Mouse (Mus musculus): ENCODE results near the gene Mbtps2.

The Mbtps2 gene

GRCm38 (mm10) chrX:157598186-157598996 is at the start of gene Mbtps2:
TSS of gene Mbtps2 (minus strand) at chrX:157598715.
- DNase-seq (ENCODE audit: low spot score) = peak; percentile 36

- no peak for DNase-seq (ENCODE audit: low spot score)
These were observed 47.9 kb upstream of the Mbtps2 start for GRCm38 (mm10) chrX:157646399-157646798.

DNA sequence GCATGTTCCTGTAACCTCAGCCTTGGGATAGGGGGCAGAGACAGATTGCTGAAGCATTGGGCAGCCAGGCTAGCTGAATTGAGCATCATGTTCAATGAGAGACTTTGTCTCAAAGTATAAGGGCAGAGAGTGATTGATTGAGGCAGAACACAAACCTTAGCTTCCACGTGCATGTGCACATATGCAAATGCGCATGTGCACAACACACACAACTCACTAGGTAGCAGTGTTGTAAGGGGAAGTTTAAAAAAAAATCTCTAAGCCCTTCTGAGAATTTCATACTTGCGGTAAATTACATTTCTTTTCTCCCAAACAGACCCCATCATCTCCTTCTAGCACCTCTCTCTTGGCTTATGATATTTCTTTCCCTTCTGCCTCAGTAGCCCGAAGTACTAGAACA is 46.2 kb upstream of the Mbtps2 start:
- no peak for DNase-seq (ENCODE audit: low spot score)

GRCm38 (mm10) chrX:157644300-157644699 is 45.8 kb upstream of the Mbtps2 start:
- DNase-seq (ENCODE audit: low spot score) = peak; percentile 1

DNA sequence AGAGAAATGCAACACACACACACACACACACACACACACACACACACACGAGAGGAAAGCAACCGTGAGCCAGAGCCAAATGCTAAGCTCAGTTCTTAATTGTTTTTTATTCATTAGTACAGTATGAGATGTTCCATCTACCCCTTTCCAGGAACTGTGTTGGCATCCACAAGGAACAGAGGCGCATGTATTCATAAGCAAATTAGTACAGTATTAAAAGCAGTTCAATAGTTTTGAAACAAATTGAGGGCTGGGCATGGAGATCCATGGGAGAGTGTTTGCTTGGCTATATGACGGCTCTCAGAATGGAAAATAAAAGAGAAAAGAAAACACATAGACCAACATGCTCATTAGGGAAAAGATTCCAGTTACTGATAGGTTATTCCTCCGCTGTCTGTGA is 44.3 kb upstream of the Mbtps2 start:
- no peak for DNase-seq (ENCODE audit: low spot score)

DNA sequence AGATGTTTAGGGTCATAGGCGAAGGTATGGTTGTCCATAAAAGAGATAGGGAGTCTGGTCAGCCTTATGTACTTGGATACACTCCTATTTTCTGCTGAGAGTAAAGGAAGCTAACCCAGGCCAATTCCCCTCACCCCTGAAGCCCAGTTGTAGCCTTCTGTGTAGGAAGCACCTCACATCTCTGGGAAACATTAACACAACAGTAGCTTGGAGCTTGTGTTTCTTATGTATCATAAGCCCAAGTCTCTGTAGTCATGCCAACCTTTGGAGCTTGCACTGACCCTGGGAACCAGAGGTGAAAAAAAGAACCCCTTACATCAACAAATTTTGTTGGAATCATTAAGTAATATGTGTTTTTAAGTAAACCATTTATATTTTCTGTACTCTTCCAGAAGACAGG is 38.7 kb upstream of the Mbtps2 start:
- no peak for DNase-seq (ENCODE audit: low spot score)

DNA sequence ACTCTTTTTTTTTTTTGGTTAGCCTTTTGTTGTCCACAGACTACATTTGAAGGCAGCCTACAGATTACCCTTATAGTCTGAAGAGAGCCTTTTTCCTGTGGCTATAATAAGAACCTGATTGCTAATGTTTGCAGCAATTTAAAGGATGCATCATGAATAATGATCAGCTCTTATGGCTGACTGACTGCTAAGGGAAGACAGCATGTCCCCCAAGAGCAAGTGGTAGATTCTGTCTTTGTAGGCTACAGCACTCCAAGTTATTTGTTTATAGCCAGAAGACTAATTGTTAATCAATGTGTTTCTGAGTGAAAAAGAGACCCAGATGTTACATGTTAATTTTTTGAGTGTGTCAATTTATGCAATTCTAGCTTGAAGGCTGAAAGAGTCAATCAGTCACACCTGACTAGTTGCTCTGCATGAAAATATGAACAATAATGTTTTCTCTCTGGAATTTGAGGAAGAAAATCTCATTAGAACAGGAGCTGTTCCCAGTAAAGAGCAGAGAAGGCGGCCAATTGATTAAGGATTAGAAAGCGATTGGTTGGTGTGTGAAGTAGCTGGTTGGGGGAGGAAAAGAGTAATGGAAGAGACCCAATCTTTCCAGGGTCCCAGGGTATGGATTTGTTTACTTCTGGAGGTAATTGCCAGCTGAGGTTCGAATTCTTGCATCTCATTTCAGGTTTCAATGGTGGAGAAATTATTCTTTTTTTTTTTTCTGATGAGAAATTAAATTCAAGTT is 35.3 kb upstream of the Mbtps2 start:
- no peak for DNase-seq (ENCODE audit: low spot score)

- no peak for DNase-seq (ENCODE audit: low spot score)
These were observed 31.8 kb upstream of the Mbtps2 start for GRCm38 (mm10) chrX:157630341-157630740.

- no peak for DNase-seq (ENCODE audit: low spot score)
These were observed 14.4 kb upstream of the Mbtps2 start for GRCm38 (mm10) chrX:157612894-157613293.

DNA sequence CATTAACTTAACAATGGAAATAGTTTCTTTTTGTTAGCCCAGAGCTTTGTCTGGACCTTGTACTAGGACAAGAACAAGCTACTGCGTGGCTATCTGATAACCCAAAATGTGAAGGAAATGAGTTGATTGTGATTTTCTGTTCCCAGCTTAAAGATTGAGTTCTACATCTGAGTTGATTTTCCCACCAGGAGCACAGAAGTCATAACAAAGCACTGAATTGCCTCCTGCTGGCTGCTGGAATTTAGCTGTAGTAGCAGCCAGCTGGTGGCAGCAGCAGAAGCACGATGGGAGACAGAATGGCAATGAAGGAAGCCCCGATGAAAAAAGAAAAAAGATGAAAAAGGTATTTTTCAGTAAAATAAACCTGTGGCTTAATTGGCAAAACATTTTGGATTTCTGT is 2.9 kb upstream of the Mbtps2 start:
- no peak for DNase-seq (ENCODE audit: low spot score)

DNA sequence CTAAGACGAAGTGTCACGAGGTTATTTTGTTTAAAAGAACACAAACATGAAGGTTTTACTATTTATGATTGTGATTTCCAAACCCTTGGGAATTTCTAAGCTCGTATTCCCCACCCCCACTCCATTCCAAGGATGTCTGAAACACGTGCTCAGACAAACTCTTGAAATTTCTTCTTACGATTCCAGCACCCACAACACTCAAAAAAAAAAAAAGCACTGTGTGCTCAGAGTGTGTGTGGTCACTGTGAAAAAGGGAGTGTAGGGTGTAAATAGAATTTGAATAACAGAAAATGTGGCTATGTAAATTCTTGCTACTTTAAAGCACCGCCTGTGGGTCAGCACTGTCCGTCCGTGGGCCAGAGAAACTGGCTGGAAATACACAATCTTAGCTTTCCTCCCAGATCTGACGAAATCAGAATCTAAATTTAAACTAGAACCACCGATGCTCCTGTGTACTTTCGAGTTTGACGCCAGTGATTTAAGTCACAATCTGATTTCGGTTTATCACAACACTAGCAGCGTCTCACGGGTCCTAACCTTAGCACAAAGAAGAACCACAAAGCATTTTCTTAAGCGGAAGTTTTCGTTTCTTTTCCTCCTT is 830 bp downstream of the Mbtps2 start:
- DNase-seq (ENCODE audit: low spot score) = no peak

DNA sequence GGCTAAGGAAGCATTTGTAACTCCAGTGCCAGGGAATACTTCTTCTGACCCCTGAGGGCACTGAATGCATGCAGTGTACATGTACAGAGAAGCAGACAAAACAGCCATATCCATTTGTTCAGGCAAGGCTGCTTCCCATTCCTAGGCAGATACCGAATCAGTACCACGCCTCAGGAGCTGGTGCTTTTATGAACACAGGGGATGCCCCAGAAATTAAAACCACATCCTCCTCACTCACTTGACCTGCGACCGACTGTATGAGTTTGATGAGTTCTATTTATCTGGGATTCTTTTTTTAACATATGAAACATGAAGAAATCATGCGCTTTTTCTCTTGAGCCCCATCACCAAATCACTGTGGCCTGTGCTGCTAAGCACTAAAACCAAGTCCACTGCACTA is 1.7 kb downstream of the Mbtps2 start:
- DNase-seq (ENCODE audit: low spot score) = no peak

DNA sequence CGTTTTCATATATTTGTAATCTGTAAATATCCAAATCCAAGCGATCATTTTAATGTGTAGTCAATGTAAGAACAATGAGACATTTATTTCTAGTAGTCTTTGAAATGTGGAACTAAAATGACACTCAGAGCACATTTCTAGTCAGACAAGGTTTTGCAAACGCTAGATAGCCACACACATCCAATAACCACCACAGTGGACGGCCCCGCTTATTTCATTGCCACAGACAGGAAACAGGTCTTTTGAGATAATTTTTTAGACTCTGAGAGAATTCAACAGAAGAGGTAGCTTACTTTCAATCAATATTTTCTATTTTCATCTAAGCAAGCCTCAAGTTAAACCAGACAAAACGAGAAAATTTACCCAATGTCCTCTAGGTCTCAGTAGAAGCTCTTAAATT is 2.6 kb downstream of the Mbtps2 start:
- DNase-seq (ENCODE audit: low spot score) = no peak

DNA sequence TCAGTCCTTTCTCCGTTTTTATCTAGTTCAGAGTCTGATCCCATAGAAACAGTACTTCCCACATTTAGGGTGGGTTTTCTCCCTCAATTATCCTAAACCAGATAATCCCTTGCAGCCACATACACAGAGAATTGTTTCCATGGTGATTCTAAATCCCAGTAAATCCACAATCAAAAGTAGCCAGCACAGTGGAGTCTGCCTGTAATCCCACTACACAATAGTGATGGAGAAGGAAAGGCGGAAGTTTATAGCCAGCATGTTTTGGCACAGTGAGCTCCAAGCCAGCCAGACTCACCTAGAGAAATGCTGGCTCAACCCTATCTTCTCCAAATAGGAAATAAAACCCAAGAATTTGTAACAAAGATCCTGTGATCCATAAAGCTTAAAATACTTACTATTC is 3.9 kb downstream of the Mbtps2 start:
- no peak for DNase-seq (ENCODE audit: low spot score)

DNA sequence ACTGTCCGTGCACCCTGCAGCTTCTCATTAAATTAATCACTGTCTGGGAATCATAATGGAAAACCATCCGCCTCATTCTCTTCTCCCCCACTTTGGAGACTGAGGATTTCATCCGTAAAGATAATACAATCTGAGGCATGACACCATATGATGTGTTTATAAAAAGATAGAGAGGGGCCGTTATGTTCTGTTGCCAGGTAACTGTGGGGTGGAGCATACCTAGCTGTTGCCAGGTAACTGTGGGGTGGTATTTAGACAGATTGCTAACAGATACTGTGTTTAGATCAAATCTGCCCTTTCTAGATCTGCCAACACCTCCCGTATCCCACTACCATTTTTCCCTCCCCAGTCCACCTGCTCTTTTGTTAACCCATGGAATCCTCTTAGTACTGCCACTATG is 11.5 kb downstream of the Mbtps2 start:
- no peak for DNase-seq (ENCODE audit: low spot score)

DNA sequence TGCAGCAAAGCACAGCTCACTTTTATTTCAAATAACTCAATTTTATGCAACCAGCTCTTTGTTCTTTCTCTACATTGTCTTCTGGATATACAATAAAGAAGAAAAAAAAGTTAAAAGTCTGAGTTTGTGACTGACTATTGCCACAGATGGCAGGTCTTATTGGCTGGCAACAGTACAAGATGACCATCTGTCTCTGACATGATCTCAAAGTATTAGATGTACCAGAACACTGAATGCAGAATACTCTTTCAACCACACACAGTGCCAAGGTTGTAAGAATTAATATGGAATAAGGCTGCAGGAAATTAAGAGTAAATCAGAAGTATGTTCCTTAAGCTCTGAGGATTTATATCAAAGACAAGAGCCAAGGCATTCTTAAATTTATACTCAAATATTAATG is 12.1 kb downstream of the Mbtps2 start:
- DNase-seq (ENCODE audit: low spot score) = no peak

- DNase-seq (ENCODE audit: low spot score) = no peak
These were observed 19.4 kb downstream of the Mbtps2 start for GRCm38 (mm10) chrX:157579108-157579614.

DNA sequence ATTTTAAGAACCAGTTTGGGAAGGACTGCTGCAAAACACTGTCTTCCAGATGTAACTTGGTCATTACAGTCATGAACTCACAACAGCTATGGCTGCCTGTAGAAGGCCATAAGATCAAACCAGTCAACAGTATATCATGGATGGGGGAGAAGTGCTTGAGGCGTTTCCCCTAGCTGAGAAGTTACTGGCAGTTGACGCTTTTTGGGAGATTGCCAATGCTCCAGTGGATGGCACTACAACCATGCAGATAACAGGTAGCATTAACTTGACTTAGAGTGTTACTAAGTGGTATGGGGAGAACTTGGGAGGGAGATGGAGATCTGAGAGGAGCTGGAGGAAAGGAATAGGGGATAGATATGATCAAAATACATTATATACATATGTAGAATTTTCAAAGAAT is 23.8 kb downstream of the Mbtps2 start:
- no peak for DNase-seq (ENCODE audit: low spot score)

GRCm38 (mm10) chrX:157568840-157569239 is 29.7 kb downstream of the Mbtps2 start, which contains the start of gene Yy2:
TSS of gene Yy2 (minus strand) at chrX:157568985.
- DNase-seq (ENCODE audit: low spot score) = no peak

DNA sequence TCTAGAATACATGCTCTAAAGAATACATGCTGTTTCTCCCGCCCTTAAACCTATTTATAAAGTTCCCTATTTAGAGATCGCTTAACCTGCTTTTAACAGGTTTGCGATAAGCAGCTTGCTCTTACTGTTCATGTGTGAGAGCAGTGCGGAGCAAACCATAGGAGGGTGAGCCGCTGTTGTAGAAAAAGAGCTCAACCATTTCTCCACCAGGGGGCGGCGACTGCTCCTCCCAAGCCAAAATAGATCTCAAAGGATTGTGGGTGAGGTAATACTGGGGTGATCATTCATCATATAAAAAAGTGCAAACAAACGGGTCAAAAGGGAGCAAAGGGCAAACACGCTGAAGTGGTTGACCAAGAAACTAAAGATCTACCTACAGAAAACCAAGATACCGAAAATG is 34.7 kb downstream of the Mbtps2 start:
- DNase-seq (ENCODE audit: low spot score) = no peak

GRCm38 (mm10) chrX:157547082-157547481 is 51.4 kb downstream of the Mbtps2 start:
- DNase-seq (ENCODE audit: low spot score) = no peak

- DNase-seq (ENCODE audit: low spot score) = no peak
These were observed 92.1 kb downstream of the Mbtps2 start for GRCm38 (mm10) chrX:157506400-157506799.

DNA sequence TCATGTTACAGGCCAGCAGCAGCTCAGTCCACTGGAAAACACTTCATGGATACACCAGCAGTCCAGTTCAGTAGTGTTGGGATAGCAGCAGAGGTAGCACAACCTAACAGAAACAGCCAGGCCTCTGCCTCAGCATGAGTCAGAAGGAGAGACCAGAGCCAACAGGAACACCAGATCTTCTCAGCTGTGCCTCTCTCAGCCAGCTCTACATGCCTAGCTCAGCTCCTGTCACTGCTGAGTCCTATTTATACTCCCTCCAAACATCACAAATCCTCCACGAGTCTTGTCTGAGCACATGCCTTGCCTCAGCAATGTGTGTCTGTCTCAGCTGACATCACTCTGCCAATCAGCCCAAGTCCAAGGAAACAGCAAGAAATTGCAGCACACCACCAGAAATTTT is 94.0 kb downstream of the Mbtps2 start:
- no peak for DNase-seq (ENCODE audit: low spot score)
